In genomic region chr15:92587431-92587830, GRCm38 (mm10) we compare ENCODE assay signal across 17 mouse cellular contexts.
"Had no signal": no experiment of that assay in that cellular context is flagged by ENCODE, and none has a peak within 500 bp of the region (broad histone marks: within the 10 kb centered on the region; RNA-seq: fewer than 3 reads in every experiment).

No protein-coding gene starts in this region.

- H3K9ac ChIP-seq: liver, embryonic 13.5 days; midbrain, embryonic 13.5 days had no signal

- H3K27me3 ChIP-seq: liver, embryonic 13.5 days had no signal

- H3K4me1 ChIP-seq: liver, embryonic 13.5 days; midbrain, embryonic 13.5 days had no signal

- DNase-seq: kidney, adult 18-20 months; kidney, adult 9 months; kidney, postnatal 14 days; kidney, postnatal 4 days; layer of hippocampus, adult 9-11 months; layer of hippocampus, postnatal 36 days; liver, embryonic 13.5 days; lung, adult 2 months; lung, postnatal 14 days; lung, postnatal 4 days; thymus, adult 2 months; thymus, postnatal 14 days; thymus, postnatal 4 days had no signal

- ATAC-seq: intestine, embryonic 16.5 days; midbrain, embryonic 13.5 days; midbrain, embryonic 16.5 days had no signal

- H3K36me3 ChIP-seq: liver, embryonic 13.5 days; midbrain, embryonic 13.5 days had no signal

- H3K9me3 ChIP-seq: liver, embryonic 13.5 days; midbrain, embryonic 13.5 days had no signal

- H3K27ac ChIP-seq: liver, embryonic 13.5 days; midbrain, embryonic 13.5 days; stomach, postnatal 0 days had no signal

- H3K4me3 ChIP-seq: liver, embryonic 13.5 days; midbrain, embryonic 13.5 days had no signal

- H3K4me2 ChIP-seq: liver, embryonic 13.5 days; midbrain, embryonic 13.5 days had no signal
